Mouse (Mus musculus) urinary bladder, postnatal 14 days (tissue): Measurements from ENCODE around the gene Rundc1.
"Not testable (repeated sequence)": the region's sequence is repeated elsewhere in the genome, so short reads cannot be mapped to it uniquely, and the experiment has no call there.

Source experiments
- DNase-seq: peaks from one replicate; pipeline ENCODE4 v3.0.0; 2021; ENCODE audit warnings: low spot score

The Rundc1 gene

DNA sequence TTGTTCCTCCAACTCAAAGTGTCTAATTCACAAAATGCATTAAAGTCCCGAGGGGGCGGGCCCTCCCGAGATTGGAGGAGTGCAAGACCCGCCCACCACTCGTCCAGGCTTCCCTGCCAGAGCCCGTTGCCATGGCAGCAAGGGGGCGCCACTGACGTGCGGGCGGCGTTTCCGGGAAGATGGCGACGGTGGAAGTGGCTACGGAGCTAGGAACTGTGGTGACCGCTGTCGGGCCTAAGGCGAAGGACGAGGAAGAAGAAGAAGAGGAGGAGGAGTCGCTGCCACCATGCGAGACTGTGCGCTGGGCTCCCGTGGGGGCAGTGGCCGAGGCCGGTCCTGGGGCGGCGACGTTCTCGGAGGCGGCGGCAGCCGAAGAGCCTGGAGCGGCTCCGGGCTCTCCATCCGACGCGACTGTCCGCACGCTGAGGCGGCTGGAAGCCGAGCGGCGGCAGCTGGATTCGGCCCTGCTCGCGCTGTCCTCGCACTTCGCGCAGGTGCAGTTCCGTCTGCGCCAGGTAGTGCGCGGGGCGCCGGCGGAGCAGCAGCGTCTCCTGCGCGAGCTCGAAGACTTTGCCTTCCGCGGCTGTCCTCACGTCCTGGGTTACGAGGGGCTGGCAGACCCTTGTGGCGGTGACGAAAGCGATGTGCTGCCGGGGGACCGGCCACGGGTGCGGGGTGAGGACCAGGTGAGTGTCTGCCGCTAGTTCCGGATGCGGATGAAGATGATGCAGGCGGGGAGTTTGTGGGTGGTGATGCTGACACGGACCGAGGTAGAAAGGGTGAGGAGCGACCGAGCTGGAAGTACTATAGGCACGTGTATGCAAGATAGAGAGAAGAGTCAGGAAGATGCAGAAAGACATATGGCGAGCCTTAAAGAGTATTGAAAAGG is at the start of gene Rundc1, which contains the start of gene Ptges3l:
Rundc1 (plus strand) TSS at position 161 of the 889 bp plus-strand sequence.
Ptges3l (minus strand) TSS at position 409 of the 889 bp plus-strand sequence.
- peak; percentile 100 for DNase-seq

DNA sequence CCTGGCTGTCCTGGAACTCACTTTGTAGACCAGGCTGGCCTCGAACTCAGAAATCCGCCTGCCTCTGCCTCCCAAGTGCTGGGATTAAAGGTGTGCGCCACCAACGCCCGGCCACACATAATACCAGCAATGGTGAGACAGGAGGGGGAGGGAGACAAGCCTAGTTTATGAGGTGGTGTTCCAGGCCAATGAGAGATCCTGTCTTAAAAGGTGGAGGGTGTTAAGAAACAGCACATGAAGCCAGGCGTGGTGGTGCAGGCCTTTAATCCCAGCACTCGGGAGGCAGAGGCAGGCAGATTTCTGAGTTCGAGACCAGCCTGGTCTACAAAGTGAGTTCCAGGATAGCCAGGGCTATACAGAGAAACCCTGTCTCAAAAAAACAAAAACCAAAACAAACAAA is 46.7 kb upstream of the Rundc1 start:
- DNase-seq, result not testable (repeated sequence)

DNA sequence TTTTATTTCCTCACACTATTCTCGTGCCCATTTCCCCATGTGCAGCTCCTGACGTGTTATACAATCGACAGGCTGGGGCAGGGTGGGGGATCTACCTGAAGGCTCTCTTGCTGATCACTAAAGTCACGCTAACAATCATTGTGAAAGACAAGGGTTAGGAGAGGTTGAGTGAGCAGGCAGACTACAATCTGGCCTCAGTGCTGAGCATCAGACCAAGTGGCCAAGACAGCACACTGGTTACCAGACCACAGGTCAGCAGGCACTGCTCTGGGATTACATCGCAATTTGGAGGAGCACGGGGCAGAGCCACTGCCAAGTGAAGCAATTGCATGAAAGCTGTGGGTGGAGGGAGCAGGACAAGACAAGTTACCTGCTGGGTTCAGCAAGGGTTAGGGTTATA is 46.0 kb upstream of the Rundc1 start:
- DNase-seq, result no peak

DNA sequence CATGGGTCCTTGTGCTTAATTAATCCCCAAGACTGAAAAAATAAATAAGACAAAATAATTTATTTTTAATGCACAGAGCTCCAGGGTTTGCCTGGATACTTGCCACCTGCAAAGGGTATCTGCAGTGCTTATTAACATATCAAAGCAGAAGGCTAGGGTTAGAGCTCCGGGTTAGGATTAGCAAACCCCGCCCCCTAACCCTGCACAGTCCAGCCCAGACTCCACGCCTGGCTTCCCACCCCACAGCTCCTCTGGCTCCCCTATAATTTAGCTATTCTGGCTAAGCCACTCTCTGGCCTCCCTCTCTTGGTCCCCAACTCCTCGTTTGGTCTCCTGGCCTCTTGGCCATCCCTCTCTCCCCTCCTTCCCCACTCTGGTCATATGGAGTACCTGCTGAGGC is 43.1 kb upstream of the Rundc1 start:
- no peak for DNase-seq

DNA sequence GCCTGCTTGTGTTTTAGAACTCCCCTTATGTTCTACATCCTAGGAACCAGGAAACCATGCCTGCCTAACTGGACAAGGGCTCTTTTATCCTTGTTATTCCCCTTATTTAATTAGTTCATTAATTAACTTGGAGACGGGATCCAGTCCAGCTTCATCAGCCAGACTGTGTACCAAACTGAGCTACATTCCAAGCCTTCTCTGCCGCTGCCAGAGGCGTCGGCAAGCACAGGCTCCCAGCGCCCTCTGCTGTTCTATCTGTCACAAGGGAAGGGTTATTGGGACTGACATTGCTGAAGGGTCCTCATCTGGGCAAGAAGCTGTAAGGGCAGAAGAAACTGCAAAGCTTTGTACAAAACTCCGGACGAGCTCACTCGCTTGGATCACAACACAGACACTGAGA is 29.8 kb upstream of the Rundc1 start:
- DNase-seq, result peak; percentile 81

DNA sequence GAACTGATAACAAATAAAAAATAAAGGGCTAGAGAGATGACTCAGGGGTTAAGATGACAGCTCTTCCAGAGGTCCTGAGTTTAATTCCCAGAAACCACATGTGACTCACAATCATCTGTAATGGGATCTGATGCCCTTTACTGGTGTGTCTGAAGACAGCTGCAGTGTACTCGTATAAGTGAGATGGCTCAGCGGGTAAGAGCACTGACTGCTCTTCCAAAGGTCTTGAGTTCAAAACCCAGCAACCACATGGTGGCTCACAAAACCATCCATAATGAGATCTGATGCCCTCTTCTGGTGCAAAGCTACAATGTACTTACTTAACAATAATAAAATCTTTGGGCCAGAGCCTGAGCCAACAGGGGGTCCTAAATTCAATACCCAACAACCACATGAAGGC is 9.6 kb upstream of the Rundc1 start:
- DNase-seq, result no peak

DNA sequence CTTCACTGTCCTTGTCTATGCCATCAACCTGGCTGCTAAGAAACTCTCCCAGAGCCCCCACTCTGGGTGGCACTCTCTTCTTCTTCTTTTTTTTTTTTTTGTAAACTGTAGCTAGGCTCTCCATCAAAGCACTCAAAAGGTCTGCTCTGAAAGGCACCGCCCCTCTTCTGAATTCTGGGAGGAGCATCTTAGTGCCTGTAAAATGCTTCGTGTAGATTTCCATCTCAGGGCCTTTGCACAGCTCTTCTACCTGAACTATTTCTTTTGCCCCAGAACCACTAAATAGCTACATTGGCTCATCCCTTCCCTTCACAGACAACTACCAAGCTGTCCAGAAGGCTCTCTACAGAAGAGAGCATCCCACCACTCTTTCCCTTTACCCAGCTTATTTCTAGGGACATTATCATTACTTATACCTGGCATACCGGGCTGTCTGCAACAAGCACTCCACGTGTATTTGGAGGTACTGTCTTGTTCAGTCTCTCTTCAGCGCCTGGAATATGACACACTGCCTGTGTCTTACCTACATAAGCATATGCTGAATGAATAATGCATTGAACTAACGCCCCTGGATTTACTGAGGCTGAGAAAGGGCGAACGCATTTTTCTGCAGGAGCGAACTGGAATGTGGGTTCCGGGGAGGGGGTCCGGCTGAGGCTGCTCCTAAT is 8.3 kb upstream of the Rundc1 start:
- no peak for DNase-seq

DNA sequence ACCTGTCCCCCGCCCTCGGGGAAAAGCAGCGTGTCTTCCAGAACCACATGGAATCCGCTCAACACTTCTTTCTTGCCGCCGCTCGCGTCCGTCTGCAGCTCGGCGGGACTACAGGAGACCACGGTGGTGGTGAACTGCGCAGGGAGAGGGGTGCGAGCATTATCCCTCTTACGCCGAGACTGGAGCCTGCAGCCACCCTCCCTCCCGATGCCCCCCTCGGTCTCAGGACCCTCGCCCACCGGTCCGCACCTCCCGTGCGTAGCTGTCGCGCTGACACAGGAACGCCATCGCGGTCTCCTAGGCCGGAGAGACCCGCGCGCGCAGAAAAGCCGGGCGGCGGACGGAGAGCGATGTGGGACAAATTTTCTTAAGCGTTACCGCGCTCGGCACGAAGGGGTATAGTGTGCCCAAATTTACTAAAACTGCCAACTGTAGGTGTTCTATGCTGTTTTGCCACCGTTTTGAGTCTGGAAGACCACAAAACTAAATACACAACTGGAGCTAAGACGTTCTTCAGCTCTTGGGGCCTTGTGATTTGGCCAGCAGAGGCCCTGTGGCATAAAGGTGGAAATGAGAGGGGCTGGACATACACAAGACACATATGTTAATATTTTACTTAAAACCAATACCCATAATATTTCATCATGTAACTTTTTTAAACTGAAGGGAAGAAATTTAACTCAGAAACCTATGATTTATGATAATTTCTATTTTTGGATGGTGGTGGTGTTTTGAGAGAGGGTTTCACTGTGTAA is 7.6 kb upstream of the Rundc1 start, which contains the start of gene Aarsd1:
Aarsd1 (minus strand) TSS at position 515 of the 755 bp plus-strand sequence.
- peak; percentile 88 for DNase-seq

DNA sequence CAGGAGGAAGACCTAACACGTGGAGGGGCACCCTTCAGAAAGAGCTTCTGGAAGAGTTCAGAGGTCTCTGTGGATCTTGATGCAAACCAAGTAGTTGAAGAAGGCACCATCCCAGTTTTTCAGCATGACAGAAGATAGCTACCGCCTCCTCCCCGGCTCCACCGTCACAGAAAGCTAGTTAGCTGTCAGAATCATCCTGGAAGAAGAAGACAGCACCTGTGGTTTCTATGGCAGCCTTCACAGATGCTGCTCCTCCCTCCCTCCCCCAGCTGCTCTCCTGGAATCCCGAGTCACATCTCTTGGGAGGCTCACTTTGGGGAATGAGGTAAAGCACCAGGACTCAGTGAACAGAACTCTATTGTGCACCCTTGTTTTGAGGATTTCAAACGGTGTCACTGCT is 5.9 kb upstream of the Rundc1 start:
- no peak for DNase-seq

DNA sequence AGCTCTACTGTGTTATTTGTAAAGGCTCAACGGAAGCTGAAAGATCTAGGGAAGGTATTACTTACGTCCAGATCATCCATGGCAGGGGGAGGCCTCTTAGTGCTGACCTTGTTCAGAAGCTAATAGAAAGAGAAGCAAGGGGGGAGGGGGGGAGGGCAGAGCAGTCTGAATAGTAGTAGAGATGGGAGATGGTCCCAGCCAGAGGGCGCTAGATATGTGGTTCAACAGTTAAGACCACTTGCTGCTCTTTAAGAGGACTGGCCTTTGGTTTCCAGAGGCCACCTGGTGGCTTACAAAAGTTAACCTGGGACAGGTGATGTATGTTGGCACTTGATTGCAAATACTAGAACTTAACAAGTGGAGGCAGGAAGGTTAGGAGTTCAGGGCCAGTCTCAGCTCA is 5.3 kb upstream of the Rundc1 start:
- no peak for DNase-seq

DNA sequence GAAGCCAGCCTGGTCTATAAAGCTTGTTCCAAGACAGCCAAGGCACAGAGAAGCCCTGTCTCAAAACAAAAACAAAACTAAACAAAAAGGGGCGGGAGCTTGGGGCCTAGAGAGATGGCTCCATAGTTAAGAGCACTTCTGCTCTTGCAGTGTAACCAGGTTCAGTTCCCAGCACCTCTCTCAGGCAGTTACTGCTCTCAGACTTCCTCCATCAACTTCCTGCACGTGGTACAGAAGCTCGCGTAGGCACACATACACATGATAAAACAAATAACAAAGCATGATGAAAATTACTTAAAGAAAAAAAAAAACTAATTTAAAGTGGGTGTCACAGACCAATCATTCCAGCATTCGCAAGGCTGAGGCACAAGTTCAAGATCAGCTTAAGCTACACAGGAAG is 4.7 kb upstream of the Rundc1 start:
- no peak for DNase-seq

DNA sequence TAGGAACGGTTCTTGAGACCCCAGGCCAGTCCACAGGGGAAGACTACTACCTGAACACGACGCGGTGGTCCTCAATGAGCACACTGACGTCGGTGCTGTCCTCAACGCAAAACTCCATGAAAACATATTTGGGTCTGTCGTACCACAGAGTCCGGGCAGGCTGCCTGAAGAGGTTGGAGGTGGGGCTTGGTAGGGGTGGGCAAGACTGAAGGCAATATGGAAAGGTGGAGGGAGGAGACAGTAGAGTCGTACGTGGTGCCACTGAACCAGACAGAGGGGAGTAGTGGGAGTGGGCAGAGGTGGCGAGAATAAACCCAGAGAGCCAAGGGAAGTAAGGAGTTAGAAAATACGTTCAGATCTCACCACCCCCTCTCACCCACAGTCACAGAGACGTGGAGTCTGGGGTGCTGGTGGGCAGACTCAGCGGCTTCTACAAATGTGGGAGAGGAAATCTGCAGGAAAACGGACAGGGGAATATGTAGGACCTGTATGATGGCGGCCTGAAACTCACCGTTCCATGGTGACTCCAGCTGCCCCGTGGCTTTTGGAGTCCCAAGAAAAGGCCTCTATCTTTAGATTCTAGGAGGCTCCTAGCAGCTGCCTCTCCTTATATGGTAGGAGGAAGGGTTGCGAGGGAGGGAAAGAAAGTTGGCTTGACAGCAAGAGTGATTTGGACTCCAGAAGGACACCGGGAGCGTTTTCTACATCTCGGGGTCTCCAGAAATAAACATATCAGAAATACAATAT is 607 bp upstream of the Rundc1 start, which contains the start of gene Gm27029:
Gm27029 (minus strand) TSS at position 692 of the 747 bp plus-strand sequence.
- DNase-seq, result peak; percentile 41

DNA sequence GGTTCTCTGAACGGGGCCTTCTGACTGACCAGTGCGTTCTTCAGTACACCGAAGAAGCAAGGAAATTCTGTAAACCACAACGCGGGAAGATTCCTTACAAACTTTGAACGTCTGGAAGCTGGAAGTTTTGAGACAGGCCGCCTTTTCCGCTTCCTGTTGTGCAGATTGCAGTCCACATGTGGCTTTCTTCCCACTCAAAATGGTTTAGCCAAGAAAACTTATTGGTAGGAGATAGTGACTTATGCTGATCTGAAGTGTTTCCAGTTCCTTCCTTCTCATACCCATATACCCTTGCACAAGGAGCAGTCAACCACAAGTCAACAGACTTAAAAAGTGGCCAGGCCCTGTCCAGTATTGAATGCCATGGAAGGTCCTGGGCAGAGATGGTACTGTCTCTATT is 1.3 kb downstream of the Rundc1 start:
- DNase-seq, result no peak

DNA sequence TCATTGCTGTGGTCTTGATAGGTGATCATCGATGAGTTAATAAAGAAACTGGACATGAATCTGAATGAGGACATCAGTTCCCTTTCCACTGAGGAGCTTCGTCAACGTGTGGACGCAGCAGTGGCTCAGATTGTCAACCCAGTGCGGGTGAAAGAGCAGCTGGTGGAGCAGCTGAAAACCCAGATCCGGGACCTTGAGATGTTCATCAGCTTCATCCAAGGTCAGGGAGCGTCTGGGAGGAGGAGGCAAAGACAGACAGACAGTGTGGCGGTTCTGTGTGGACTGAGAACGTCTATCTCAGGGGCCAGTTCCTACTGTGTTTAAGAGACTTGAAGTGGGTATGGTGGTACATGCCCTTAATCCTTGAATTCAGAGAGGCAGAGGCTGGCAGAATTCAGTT is 6.4 kb downstream of the Rundc1 start:
- DNase-seq, result no peak

DNA sequence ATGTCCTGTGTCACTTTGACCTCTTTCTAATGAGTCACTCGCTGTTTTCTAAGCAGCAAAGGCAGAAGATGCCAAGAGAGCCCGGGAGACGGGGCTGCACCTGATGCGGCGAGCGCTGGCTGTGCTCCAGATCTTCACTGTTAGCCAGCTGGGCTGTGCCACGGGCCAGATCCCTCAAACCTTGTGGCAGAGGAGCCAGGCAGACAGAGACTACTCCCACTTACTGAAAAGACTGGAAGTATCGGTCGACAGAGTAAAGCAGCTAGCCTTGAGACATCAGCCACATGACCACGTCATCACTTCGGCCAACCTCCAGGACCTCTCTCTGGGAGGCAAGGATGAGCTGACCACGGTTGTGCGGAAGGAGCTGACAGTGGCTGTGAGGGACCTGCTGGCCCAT is 8.5 kb downstream of the Rundc1 start:
- DNase-seq, result no peak

DNA sequence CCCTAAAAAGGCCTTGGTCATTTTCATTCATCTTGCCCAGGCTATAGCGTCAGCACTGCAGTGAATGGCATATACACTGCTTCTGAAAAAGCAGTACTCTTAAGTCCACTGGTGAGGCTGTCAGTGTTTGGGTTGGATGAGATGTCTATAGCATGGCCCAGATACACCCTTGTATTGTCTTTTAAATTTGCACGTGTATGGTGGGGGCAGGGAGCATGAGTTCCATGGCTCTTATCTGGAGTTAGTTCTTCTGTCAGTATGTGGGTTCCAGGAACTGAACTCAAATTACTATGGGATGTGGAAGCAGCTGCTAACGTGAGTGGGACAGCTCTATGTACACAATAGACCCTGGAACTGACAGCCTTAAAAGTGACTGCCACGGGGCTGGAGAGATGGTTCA is 10.9 kb downstream of the Rundc1 start:
- DNase-seq, result no peak

DNA sequence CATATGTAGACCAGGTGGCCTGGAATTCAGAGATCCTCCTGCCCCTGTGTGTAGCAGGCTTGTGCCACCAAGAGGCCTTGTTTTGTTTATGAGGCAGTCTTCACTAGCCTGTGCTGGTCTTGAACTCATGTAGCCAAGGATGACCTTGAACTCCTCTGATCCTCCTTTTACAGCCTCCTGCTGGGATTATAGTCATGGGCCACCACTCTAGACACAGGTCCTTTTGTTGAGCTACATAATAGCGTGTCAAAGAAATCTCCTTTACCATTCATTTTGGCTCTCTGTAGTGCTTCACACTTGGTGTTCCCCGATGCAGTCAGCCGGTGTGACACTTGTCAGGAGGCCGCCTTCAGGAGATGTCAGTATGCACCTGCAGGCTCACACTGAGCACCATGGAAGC is 12.0 kb downstream of the Rundc1 start:
- no peak for DNase-seq

DNA sequence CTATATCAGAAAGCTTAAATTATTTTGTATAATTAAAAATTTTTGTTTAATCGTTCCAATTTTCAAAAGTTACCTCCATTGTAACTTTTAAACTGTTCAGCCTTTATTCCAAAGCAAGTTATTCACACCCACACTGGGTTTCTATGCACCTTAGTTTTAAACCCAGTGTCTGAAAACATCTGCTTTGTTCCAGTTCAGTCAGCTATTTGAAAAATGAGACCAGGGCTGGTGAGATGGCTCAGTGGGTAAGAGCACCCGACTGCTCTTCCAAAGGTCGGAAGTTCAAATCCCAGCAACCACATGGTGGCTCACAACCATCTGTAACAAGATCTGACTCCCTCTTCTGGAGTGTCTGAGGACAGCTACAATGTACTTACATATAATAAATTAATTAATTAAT is 13.1 kb downstream of the Rundc1 start:
- not testable (repeated sequence) for DNase-seq

DNA sequence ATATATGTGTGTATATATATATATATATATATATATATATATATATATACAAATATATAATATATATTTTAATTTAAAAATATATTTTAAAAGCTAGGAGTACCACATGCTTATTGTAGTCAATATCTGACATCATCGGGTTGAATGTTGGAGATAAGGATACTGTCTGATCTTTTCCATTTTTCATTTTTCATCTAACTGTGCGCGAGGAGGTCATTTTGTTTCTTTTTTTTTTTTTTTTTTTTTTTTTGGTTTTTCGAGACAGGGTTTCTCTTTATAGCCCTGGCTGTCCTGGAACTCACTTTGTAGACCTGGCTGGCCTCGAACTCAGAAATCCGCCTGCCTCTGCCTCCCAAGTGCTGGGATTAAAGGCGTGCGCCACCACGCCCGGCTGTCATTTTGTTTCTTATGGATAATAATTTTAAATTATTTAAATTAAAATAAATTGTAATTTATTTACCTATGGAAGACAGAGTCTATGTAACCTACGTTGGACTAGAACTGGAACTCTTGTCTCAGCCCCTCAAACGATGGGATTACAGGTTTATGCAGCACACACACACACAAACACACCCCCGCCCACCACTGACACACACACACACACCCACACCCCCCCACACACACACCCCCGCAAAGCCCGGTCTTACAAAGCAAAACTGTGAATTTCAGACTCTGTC is 16.7 kb downstream of the Rundc1 start:
- not testable (repeated sequence) for DNase-seq

DNA sequence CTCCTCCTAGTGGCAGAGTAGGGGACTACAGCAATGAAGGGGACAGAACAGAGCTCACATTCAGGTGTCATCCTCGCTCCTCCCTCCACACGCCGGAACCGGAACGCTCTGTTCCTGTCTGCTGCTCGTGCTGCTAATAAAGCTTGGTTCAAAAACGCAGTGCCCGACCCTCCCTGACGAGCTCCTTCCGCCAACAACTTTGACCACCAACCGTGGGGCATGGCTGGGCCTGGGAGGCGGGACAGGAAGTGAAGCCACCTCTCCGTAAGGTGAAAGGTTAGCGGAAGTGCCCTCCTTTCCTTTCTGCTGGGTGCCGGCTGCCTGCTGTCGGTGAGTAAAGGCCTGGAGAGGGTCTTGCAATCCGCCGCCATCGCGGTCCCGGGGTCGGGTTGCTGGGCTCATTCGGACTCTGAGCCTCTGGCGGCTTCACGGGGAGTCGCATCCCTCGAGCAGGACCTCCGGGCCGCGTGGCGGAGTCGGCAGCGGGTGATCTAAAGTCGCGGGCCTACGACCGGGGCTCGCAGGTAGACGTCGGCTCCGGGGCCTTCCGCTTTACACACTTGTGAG is 17.3 kb downstream of the Rundc1 start, which contains the start of gene Rpl27:
Rpl27 (plus strand) TSS at position 172 of the 567 bp plus-strand sequence.
- peak; percentile 97 for DNase-seq

DNA sequence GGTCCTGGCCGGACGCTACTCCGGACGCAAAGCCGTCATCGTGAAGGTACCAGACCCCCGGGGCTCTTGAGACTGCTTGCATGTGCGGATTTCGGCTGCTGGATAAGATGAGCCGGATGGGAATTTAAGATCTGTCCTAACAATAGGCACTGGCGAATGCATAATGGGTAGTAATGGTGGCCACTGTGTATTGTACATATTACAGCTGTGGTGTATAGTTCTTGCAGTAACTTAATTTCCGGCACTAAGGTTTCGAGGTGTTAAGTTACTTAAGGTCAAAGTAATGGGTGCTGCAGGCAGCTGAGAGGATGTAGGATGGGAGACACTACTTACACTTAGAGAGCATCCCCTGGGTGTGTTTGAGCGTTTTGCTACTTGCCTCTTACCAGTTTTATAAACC is 17.9 kb downstream of the Rundc1 start:
- DNase-seq, result no peak
